Mouse (Mus musculus): ENCODE measurements around the gene Hmcn1. TPM values are rescaled to one million over a fixed set of nuclear protein-coding genes. Genes with fewer than 3 reads are reported as not detected.

Hmcn1 gene
- polyA plus RNA-seq, 1 experiment: not detected

DNA sequence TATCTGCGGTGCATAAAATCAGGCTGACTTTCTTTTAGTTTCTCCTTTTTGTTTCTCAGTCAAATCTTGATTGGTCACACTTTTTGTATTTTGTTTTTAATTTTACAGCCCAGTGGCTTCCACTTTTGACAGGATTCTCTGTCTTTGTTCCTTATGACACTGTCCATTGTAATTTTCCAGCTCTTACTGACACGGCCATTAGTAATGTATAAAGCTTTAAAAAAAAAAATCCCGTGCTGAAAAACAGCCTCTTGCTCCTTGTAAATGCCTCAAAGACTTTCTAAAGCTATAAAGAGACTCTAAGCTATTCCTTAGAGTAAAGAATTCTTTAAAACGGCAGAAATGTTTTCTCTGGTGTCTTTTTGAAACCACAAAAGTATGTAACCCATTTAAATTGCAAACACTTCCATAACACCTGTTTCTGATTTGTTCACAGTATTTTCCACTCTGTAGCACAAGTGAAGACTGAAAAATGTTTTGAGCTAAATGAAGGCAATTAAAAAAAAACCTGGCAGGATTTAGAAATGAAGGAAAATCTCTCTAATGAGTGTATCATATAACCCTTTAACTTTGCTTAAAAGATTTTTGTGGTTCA lies 422.6 kb downstream of the Hmcn1 start:
- no peak overlapping the region for H3K4me3 ChIP-seq (replicated peaks)

GRCm38 (mm10) chr1:150569820-150570543 lies 423.3 kb downstream of the Hmcn1 start:
- no peaks in the 10 kb centered on the region for H3K9me3 ChIP-seq (ENCODE audit: control insufficient read depth, low read length)
- TF ChIP-seq GATA1 (IDR thresholded peaks at IDR 0.05; ENCODE audit: low read length): no peak
- no peak for TF ChIP-seq TAL1 (IDR thresholded peaks at IDR 0.05; ENCODE audit: low read length)
- H3K4me1 ChIP-seq (ENCODE audit: control insufficient read depth): no peaks in the 10 kb centered on the region
- no peaks in the 10 kb centered on the region for H3K36me3 ChIP-seq (ENCODE audit: control insufficient read depth)
- no peak overlapping the region for H3K4me3 ChIP-seq (replicated peaks)
- no peaks in the 10 kb centered on the region for H3K27me3 ChIP-seq (ENCODE audit: control insufficient read depth)

More for the DNA sequence above, 422.6 kb downstream of the Hmcn1 start:
- TF ChIP-seq GATA1 (IDR thresholded peaks at IDR 0.05; ENCODE audit: low read length) (no peak), TAL1 (IDR thresholded peaks at IDR 0.05; ENCODE audit: low read length) (no peak)
- Histone ChIP-seq H3K9me3 (ENCODE audit: control insufficient read depth, low read length) (no peaks in the 10 kb centered on the region; the same call in 1 of the 2 replicates), H3K36me3 (ENCODE audit: control insufficient read depth) (no peaks in the 10 kb centered on the region), H3K27me3 (ENCODE audit: control insufficient read depth) (no peaks in the 10 kb centered on the region), H3K4me1 (ENCODE audit: control insufficient read depth) (no peaks in the 10 kb centered on the region)

DNA sequence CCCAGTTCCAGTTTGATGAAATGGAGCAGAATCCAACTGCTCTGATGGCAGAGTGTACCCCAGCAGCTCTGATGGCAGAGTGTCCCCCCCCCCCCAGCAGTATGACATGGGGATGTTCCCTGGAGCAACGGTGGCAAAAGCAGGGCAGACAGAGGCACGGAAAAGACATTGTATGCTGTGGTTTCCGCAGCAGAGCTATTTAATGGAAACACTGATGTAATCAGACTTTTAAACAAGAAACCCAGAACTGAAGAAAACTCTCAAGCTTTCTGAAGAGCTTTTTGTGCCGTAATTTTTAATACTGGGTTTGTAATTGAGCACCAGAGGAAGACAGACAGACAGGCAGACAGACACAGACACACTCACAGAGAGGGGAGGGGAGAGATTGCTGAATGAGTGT lies 426.9 kb downstream of the Hmcn1 start:
- TF ChIP-seq GATA1 (IDR thresholded peaks at IDR 0.05; ENCODE audit: low read length) (no peak), TAL1 (IDR thresholded peaks at IDR 0.05; ENCODE audit: low read length) (no peak)
- Histone ChIP-seq H3K36me3 (ENCODE audit: control insufficient read depth) (no peaks in the 10 kb centered on the region), H3K4me3 (replicated peaks) (no peak overlapping the region), H3K27me3 (ENCODE audit: control insufficient read depth) (no peaks in the 10 kb centered on the region), H3K9me3 (ENCODE audit: control insufficient read depth, low read length) (0 out of 2 replicates have a peak, but pooled peaks cover 2% of the 10 kb centered on the region), H3K4me1 (ENCODE audit: control insufficient read depth) (no peaks in the 10 kb centered on the region)

- no peaks in the 10 kb centered on the region for H3K27me3 ChIP-seq (ENCODE audit: control insufficient read depth)
- no peak overlapping the region for H3K4me3 ChIP-seq (replicated peaks)
- H3K9me3 ChIP-seq (ENCODE audit: control insufficient read depth, low read length): no peaks in the 10 kb centered on the region
- H3K4me1 ChIP-seq (ENCODE audit: control insufficient read depth): no peaks in the 10 kb centered on the region
- no peaks in the 10 kb centered on the region for H3K36me3 ChIP-seq (ENCODE audit: control insufficient read depth)
- TF ChIP-seq GATA1 (IDR thresholded peaks at IDR 0.05; ENCODE audit: low read length) (no peak), TAL1 (IDR thresholded peaks at IDR 0.05; ENCODE audit: low read length) (no peak)
These were observed 436.6 kb downstream of the Hmcn1 start for GRCm38 (mm10) chr1:150556621-150557020.

DNA sequence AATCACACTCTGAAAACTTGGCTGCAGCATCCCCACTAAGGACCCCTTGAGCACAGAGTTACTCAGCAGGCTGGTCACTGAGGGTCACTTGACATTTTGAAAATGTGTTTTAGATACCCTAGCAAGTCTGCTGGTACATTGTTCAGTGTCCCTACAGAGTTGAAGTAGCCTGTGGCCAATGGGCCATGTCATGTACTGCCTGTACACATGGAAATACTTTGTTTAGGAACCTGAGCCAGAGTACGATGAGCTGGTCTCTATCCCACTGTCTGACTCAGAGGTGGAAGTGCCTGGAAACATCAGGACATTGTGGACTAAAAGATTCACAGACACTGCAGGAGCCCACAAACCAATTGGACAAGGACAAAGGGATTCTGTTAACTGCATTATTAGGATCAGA lies 441.8 kb downstream of the Hmcn1 start:
- H3K27me3 ChIP-seq (ENCODE audit: control insufficient read depth): no peaks in the 10 kb centered on the region
- no peaks in the 10 kb centered on the region for H3K4me1 ChIP-seq (ENCODE audit: control insufficient read depth)
- H3K36me3 ChIP-seq (ENCODE audit: control insufficient read depth): no peaks in the 10 kb centered on the region
- H3K9me3 ChIP-seq (ENCODE audit: control insufficient read depth, low read length): no peaks in the 10 kb centered on the region
- H3K4me3 ChIP-seq (replicated peaks): no peak overlapping the region
- no peak for TF ChIP-seq GATA1 (IDR thresholded peaks at IDR 0.05; ENCODE audit: low read length)
- no peak for TF ChIP-seq TAL1 (IDR thresholded peaks at IDR 0.05; ENCODE audit: low read length)

- Histone ChIP-seq H3K9me3 (ENCODE audit: control insufficient read depth, low read length) (no peaks in the 10 kb centered on the region), H3K27me3 (ENCODE audit: control insufficient read depth) (no peaks in the 10 kb centered on the region), H3K4me1 (ENCODE audit: control insufficient read depth) (no peaks in the 10 kb centered on the region), H3K36me3 (ENCODE audit: control insufficient read depth) (no peaks in the 10 kb centered on the region), H3K4me3 (replicated peaks) (no peak overlapping the region)
- no peak for TF ChIP-seq GATA1 (IDR thresholded peaks at IDR 0.05; ENCODE audit: low read length)
These were observed 446.8 kb downstream of the Hmcn1 start for GRCm38 (mm10) chr1:150546463-150546862.

GRCm38 (mm10) chr1:150540267-150540666 lies 453.0 kb downstream of the Hmcn1 start:
- no peaks in the 10 kb centered on the region for H3K27me3 ChIP-seq (ENCODE audit: control insufficient read depth)
- no peak for TF ChIP-seq GATA1 (IDR thresholded peaks at IDR 0.05; ENCODE audit: low read length)
- no peak for TF ChIP-seq TAL1 (IDR thresholded peaks at IDR 0.05; ENCODE audit: low read length)
- H3K4me3 ChIP-seq (replicated peaks): no peak overlapping the region
- no peaks in the 10 kb centered on the region for H3K9me3 ChIP-seq (ENCODE audit: control insufficient read depth, low read length)
- no peaks in the 10 kb centered on the region for H3K36me3 ChIP-seq (ENCODE audit: control insufficient read depth)
- H3K4me1 ChIP-seq (ENCODE audit: control insufficient read depth): no peaks in the 10 kb centered on the region

GRCm38 (mm10) chr1:150537410-150538128 lies 455.7 kb downstream of the Hmcn1 start:
- Histone ChIP-seq H3K4me1 (ENCODE audit: control insufficient read depth) (no peaks in the 10 kb centered on the region), H3K36me3 (ENCODE audit: control insufficient read depth) (no peaks in the 10 kb centered on the region), H3K27me3 (ENCODE audit: control insufficient read depth) (no peaks in the 10 kb centered on the region), H3K9me3 (ENCODE audit: control insufficient read depth, low read length) (no peaks in the 10 kb centered on the region), H3K4me3 (replicated peaks) (no peak overlapping the region)
- no peak for TF ChIP-seq TAL1 (IDR thresholded peaks at IDR 0.05; ENCODE audit: low read length)
- no peak for TF ChIP-seq GATA1 (IDR thresholded peaks at IDR 0.05; ENCODE audit: low read length)
